Mouse (Mus musculus): ENCODE measurements around the gene Timd4. TPM values are rescaled to one million over a fixed set of nuclear protein-coding genes. Genes with fewer than 3 reads are reported as not detected.

The Timd4 gene
- polyA plus RNA-seq, 1 experiment from 2014 or later: 0.31 TPM

Other genes starting within 250 kb of the Timd4 start
- not detected in 2 replicates for gene BC053393, start 239.3 kb upstream of the Timd4 start, polyA plus RNA-seq (2014; fragmentation: Nextera tagmentation; extraction: Ambion mirVana)
- not detected in 2 replicates for gene Dppa1, start 181.5 kb upstream of the Timd4 start, polyA plus RNA-seq (2014; fragmentation: Nextera tagmentation; extraction: Ambion mirVana)
- 0.07 TPM in 1 of 2 replicates, not detected in the other for gene Timd2, start 103.7 kb upstream of the Timd4 start, polyA plus RNA-seq (2014; fragmentation: Nextera tagmentation; extraction: Ambion mirVana)
- gene Havcr1, start 75.7 kb upstream of the Timd4 start, polyA plus RNA-seq (2014; fragmentation: Nextera tagmentation; extraction: Ambion mirVana): not detected in 2 replicates